Mouse (Mus musculus) cerebellum, adult 2 months (tissue): ENCODE measurements around the gene Btbd3.

Experiments used
- CTCF ChIP-seq: fragments of 200-500 bp; IDR thresholded peaks from 2 replicates; pipeline ENCODE4 v1.5.1; 2011; ENCODE audit warnings: low read depth, mild to moderate bottlenecking, control low read depth, low read length, moderate library complexity, borderline replicate concordance; ENCODE audit not compliant: insufficient read depth
- POLR2A ChIP-seq: fragments of 200-500 bp; IDR thresholded peaks from 2 replicates; pipeline ENCODE4 v1.6.1; 2011; ENCODE audit warnings: low read length, control low read depth, borderline replicate concordance; ENCODE audit not compliant: insufficient read depth

GRCm38 (mm10) chr2:138403046-138403445 lies 146.7 kb downstream of the Btbd3 start:
- TF ChIP-seq CTCF (no peak), POLR2A (no peak)
